Mouse (Mus musculus) kidney, postnatal 36 days (tissue): ENCODE measurements at regions not wholly inside any gene's neighbourhood (a gene's known extent, or its start where the extent isn't known, plus 50 kb on each side); places are given as distances from the start of the nearest gene placed in this dataset.
"Not testable (repeated sequence)": the region's sequence is repeated elsewhere in the genome, so short reads cannot be mapped to it uniquely, and the experiment has no call there.

Experiments used
- DNase-seq, 2 experiments: peaks; one replicate each; pipeline ENCODE4 v3.0.0; 2021 to 2022; ENCODE audit warnings: mixed read lengths in 2 of 2

DNA sequence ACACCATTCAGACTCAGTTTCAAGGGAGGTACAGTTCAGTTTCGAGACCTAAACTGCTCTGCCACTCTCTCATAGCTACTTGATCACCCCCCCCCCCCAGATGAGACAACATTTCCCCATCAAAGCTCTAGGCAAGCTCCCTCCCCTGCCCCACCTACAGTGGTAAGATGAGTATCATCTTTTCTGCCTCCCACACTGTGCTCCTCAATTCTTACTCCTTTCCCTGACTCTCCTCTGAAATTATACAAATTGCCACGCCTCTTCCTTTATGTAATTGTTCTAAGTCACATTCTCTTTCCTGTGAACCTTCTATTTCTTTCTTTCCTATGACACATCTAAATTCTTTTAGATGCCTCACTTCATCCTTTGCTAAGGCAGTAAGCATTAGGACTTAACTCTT lies 321.6 kb downstream of the Htr1b start:
- DNase-seq: no peak

DNA sequence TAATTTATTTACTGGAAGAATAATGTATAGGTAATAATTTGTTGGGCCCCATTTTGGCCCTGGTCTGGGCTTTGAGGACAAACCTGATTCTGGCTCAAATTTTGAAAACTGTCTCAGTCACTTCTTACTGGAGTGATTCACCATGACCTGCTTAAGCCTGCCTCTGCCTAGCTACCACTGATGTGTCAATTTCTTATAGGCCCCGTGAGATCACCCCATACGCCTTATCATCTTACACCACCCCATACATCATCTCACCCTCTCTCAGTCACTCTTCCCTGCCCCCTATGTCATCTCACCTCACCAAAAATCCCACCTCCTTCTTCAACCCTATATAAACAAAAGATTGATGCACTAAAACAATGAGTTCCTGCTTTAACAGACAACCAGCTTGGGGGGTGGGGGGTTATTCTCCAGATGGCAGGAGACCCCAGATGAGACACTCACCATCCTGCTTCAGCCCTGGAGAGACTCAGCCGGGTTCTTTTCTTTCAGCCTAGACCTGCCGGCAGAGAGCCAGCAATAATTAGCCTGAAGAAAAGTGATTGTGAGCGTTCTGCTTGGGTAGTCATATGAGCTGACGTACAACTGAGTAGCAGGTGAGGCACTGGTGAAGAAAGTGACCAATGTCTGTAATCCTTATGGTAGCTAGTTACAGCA lies 325.0 kb downstream of the Htr1b start:
- DNase-seq: peak in 1 of 2 experiments; percentile 1

DNA sequence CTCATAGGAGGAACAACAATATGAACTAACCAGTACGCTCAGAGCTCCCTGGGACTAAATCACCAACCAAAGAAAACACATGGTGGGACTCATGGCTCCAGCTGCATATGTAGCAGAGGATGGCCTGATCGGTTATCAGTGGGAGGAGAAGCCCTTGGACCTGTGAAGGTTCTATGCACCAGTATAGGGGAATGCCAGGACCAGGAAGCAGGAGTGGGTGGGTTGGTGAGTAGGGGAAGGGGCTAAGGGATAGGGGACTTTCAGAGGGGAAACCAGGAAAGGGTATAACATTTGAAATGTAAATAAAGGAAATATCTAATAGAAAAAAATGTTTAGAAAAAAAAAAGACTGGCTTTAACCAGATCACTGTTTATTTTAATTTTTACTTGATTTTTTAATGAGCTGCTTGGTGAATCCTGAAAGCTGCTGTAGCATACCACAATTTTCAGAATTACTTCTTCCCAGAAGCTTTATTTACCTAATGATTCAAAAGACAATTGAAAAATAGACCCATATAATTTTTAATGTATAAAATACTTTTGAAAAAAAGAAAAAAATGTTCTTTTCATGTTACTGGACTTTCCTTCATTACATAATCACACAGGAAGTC lies 328.1 kb downstream of the Htr1b start:
- no peak for DNase-seq

DNA sequence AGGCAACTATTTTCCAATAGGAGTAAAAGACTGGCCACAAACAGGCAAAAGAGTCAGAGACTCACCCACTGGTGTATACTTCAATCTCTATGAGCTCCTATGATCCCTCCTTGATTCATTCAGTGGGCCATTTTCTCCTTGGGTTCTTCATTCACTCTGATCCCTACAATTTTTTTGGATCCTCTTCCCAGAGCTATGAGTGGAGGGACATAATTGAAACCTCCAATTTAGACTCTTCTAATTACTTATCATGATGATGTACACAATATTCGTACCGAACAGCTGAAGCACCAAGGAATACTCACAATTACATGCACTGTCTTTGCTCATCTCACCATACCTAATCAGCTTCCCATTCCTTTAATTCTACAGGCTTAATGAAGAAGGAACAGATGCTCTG lies 357.9 kb downstream of the Htr1b start:
- no peak for DNase-seq

DNA sequence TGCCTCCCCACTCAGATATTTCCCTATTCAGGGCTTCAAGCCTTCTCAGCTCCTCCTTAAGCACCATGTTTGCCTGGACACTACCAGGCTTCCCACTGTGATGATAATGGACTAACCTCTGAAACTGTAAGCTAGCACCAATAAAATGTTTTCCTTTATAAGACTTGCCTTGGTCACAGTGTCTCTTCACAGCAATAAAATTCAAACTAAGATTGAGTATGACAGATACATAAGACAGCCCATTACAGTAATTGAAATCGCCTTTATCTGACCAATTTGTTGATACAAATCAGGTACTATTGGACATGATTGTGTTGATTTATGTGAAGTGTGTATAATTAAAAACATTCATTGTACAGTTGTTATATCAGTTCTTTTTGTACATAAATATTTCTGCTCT lies 358.3 kb downstream of the Htr1b start:
- DNase-seq: no peak

DNA sequence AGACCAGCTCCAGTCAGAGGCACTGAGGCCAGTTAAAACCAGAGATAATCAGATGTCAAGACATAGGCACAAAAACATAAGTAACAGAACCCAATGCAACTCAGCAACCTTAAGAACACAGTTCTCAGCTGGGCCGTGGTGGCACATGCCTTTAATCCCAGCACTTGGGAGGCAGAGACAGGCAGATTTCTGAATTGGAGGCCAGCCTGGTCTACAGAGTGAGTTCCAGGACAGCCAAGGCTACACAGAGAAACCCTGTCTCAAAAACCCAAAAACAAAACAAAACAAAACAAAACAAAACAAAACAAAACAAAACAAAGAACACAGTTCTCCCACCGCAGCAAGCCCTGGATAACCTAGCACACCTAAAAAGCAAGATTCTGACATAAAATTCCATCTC lies 408.7 kb downstream of the Htr1b start:
- not testable (repeated sequence) for DNase-seq

- no peak for DNase-seq
Measured at GRCm38 (mm10) chr9:81217938-81218337, 415.7 kb downstream of the Htr1b start.

DNA sequence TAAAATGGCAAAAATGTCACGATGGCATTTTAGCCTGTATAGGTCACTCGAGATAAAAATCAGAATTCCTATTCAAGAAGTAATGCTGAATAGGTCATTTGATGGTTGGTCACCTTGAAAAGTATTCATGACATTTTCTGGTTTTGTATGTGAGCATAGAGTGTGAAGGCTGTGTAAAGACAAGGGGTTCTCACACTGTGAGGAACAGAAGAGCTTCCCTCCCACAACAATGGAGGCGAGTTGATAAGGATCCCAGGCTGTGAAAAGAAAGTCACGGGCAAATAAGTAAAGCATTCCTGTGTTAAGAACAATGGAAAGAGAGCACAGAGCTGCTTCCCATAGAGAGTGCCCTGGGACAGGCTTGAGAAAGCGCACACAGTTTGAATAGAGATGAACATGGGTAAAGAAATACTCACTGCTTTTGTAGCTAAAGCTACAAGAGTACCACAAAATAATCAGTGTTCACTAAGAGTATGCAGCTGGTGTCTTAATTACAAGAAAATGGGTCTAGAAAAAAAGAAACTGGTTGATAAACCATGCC lies 418.0 kb downstream of the Htr1b start:
- no peak for DNase-seq

GRCm38 (mm10) chr9:81214692-81215091 lies 418.9 kb downstream of the Htr1b start:
- no peak for DNase-seq

DNA sequence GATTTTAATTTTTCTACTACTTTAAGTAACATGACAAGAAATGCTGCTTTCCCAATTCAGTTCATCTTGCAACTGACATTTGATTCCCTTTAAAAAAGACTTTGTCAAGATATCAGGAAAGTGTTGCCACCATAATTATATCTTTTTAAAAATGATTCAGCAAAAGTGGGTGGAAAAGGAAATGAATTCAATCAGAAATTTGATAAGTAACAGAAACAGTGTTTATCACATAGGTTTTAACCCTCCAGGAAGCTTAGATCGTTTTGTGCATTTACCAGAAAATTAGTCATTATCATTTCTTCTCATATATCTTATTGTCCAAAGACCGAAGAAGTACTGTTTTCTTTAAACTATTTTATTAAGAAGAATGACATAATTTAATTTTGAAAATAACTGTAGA lies 441.0 kb downstream of the Htr1b start:
- DNase-seq: no peak
